Mouse (Mus musculus): Measurements from ENCODE around the gene Timm22. TPM values are rescaled to one million over a fixed set of nuclear protein-coding genes. Genes with fewer than 3 reads are reported as not detected.

Timm22 gene
- polyA plus RNA-seq, 1 experiment, result not detected

DNA sequence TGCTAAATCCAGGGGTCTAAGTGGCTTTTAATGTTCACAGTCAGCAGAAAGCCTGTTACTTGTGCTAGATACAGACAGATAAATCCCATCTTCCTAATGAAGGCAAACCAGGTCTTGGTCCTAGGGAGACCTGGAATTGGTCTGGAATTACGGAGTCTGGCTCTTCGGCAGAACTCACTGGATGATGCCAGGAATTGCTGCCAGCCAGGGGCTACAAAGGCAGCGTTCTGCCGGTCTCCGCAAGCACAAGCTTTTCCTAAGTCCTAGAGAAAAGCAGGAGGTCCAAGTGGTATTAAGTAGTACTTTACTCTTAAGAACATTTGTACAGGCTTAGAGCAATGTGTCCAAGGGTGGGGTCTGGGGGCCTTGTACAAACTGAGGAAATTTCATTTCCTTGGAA lies 22.4 kb upstream of the Timm22 start:
- 72% methylated on average over 5 of the region's 5 CpGs for WGBS
- peaks cover 3% of the 10 kb centered on the region; the same call in 1 of the 2 replicates for H3K4me1 ChIP-seq (ENCODE audit: control insufficient read depth, insufficient read depth, low read length)
- no peak overlapping the region for H3K27ac ChIP-seq (ENCODE audit: insufficient read depth, low read depth, low read length)
- TF ChIP-seq POLR2A (IDR thresholded peaks at IDR 0.05; ENCODE audit: insufficient read depth, low read depth, low read length), result no peak
- no peak for TF ChIP-seq CTCF (IDR thresholded peaks at IDR 0.05; ENCODE audit: insufficient read depth, low read depth, low read length)
- H3K4me3 ChIP-seq (ENCODE audit: insufficient read depth, low read depth, low read length), result no peak overlapping the region

DNA sequence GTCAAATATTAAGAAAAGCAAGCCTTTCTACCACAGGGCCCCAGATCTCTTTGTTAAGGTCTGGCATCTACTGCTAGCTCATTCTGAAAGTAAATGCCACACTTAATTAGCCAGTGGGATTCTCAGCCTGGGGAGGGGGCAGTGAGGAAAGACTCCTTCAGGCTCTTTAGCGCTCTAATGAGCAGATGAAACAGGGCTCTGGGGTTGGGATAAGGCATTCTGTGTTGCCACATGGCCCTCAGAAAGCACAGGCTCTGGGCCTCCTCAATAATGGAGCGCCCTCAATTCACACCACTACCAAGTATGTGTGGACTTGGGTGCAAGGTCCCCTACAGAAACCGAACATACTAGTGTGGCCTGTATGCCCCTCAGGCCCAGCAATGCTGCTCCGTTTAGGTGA lies 21.7 kb upstream of the Timm22 start:
- Histone ChIP-seq H3K4me1 (ENCODE audit: control insufficient read depth, insufficient read depth, low read length) (peaks cover 3% of the 10 kb centered on the region; the same call in 1 of the 2 replicates), H3K4me3 (ENCODE audit: insufficient read depth, low read depth, low read length) (no peak overlapping the region), H3K27ac (ENCODE audit: insufficient read depth, low read depth, low read length) (0 out of 2 replicates have a peak overlapping the region, but pooled peaks have one; percentile 21)
- WGBS, result 80% methylated on average over 4 of the region's 4 CpGs
- TF ChIP-seq CTCF (IDR thresholded peaks at IDR 0.05; ENCODE audit: insufficient read depth, low read depth, low read length) (no peak), POLR2A (IDR thresholded peaks at IDR 0.05; ENCODE audit: insufficient read depth, low read depth, low read length) (no peak)

DNA sequence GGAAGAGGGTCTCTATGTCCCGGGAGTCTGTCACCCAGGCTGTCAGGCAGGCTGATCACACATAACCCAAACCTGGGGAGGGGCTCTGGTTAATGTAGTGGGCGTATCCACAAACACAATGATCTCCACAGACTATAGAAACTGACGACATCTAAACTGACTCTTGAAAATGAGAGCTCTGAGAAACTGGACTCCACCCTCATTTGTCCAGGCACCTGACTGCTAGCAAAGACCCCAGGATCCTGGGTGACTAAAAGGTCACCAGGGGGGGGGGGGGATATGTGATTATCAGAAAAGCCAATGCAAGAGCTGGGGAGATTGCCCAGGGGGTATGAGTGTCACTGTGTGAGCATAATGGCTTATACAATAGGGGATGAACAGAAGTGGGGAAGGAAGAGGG lies 21.0 kb upstream of the Timm22 start:
- Histone ChIP-seq H3K4me1 (ENCODE audit: control insufficient read depth, insufficient read depth, low read length) (peaks cover 3% of the 10 kb centered on the region; the same call in 1 of the 2 replicates), H3K27ac (ENCODE audit: insufficient read depth, low read depth, low read length) (0 out of 2 replicates have a peak overlapping the region, but pooled peaks have one; percentile 21), H3K4me3 (ENCODE audit: insufficient read depth, low read depth, low read length) (no peak overlapping the region)
- WGBS, result 79% methylated on average over 3 of the region's 3 CpGs
- no peak for TF ChIP-seq POLR2A (IDR thresholded peaks at IDR 0.05; ENCODE audit: insufficient read depth, low read depth, low read length)
- TF ChIP-seq CTCF (IDR thresholded peaks at IDR 0.05; ENCODE audit: insufficient read depth, low read depth, low read length), result no peak

DNA sequence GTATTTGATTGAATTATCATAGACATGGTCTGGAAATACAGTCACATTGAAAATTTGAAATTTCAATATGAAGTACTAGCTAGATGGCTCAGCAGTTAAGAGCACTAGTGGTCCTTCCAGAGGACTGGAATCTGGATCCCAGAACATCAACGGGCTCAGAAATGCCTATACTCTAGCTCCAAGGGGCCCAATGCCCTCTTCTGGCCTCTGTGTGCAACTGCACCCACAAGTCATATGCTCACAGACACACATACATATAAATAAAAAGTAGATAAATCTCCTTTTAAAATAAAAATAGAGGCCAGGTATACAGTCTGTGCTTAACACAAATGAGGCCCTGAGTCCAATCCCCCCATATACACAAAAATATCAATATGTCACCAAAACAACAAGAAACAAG lies 19.7 kb upstream of the Timm22 start:
- no peak for TF ChIP-seq CTCF (IDR thresholded peaks at IDR 0.05; ENCODE audit: insufficient read depth, low read depth, low read length)
- H3K27ac ChIP-seq (ENCODE audit: insufficient read depth, low read depth, low read length), result no peak overlapping the region
- H3K4me1 ChIP-seq (ENCODE audit: control insufficient read depth, insufficient read depth, low read length), result peaks cover 3% of the 10 kb centered on the region; the same call in 1 of the 2 replicates
- H3K4me3 ChIP-seq (ENCODE audit: insufficient read depth, low read depth, low read length), result no peak overlapping the region
- WGBS, result 78% methylated on average over 1 of the region's 1 CpGs

DNA sequence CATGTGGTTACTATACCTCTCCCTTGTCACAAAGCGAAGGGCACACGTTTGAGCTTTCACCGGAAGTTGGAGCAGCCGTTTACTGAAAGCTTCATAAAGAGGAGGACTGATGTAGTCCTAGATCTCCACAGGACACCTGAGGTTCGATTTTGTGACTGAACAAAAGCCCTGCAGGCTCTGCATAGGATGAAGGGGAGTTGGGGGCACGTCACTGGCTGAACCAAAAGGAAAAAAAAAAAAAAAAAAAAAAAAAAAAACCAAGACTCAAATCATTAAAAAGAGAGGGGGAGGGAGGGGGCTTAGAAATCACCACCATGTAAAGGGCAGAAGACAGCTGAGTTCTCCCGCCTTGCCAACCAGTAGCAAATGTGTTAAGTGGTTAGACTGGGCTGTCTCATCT lies 18.0 kb upstream of the Timm22 start:
- Histone ChIP-seq H3K4me3 (ENCODE audit: insufficient read depth, low read depth, low read length) (no peak overlapping the region), H3K4me1 (ENCODE audit: control insufficient read depth, insufficient read depth, low read length) (peaks cover 3% of the 10 kb centered on the region; the same call in 1 of the 2 replicates), H3K27ac (ENCODE audit: insufficient read depth, low read depth, low read length) (no peak overlapping the region)
- TF ChIP-seq CTCF (IDR thresholded peaks at IDR 0.05; ENCODE audit: insufficient read depth, low read depth, low read length), result no peak
- 46% methylated on average over 7 of the region's 7 CpGs for WGBS

DNA sequence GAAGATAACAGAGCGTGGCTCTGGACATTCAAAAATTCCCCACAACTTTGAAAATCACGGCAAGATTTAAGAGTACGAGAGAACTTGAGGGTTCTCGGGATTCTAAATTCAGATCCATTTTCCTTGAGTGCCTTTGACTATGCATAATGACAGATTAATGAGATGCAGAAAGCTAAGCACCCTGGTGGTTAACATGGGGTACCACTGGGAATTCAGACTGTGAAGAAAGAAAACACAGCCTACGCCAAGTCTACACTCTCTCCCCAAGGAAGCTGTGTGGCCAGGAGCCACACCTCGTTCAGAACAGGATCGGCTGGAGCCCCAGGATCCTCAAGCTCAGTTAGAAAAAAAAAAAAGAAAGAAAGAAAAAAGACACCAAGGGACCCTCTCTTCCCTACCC lies 14.2 kb upstream of the Timm22 start:
- TF ChIP-seq POLR2A (IDR thresholded peaks at IDR 0.05; ENCODE audit: insufficient read depth, low read depth, low read length) (no peak), CTCF (IDR thresholded peaks at IDR 0.05; ENCODE audit: insufficient read depth, low read depth, low read length) (no peak)
- Histone ChIP-seq H3K4me3 (ENCODE audit: insufficient read depth, low read depth, low read length) (no peak overlapping the region), H3K4me1 (ENCODE audit: control insufficient read depth, insufficient read depth, low read length) (no peaks in the 10 kb centered on the region), H3K27ac (ENCODE audit: insufficient read depth, low read depth, low read length) (no peak overlapping the region)
- WGBS, result 66% methylated on average over 7 of the region's 7 CpGs

DNA sequence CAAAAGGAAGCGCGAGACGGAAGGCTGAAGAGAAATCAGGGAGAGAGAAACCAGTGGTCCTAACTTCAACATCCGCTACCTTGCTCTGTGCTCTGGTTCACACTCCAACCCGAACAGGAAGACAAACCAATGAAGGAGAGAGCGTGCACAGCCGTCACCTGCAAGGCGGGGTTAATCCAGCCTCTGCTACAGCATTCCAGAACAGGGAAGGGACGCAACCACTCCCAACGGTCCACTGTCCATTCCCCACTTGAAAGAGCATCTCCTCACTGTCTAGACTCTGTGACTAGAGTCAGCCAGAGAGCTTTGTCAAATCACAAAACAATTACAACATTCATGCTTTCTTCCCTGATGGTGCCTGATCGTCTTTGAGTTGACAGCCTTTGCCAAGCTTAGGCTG lies 13.8 kb upstream of the Timm22 start:
- Histone ChIP-seq H3K4me1 (ENCODE audit: control insufficient read depth, insufficient read depth, low read length) (peaks cover 4% of the 10 kb centered on the region), H3K4me3 (ENCODE audit: insufficient read depth, low read depth, low read length) (no peak overlapping the region), H3K27ac (ENCODE audit: insufficient read depth, low read depth, low read length) (no peak overlapping the region)
- TF ChIP-seq CTCF (IDR thresholded peaks at IDR 0.05; ENCODE audit: insufficient read depth, low read depth, low read length), result no peak
- TF ChIP-seq POLR2A (IDR thresholded peaks at IDR 0.05; ENCODE audit: insufficient read depth, low read depth, low read length), result no peak
- 93% methylated on average over 11 of the region's 11 CpGs for WGBS

DNA sequence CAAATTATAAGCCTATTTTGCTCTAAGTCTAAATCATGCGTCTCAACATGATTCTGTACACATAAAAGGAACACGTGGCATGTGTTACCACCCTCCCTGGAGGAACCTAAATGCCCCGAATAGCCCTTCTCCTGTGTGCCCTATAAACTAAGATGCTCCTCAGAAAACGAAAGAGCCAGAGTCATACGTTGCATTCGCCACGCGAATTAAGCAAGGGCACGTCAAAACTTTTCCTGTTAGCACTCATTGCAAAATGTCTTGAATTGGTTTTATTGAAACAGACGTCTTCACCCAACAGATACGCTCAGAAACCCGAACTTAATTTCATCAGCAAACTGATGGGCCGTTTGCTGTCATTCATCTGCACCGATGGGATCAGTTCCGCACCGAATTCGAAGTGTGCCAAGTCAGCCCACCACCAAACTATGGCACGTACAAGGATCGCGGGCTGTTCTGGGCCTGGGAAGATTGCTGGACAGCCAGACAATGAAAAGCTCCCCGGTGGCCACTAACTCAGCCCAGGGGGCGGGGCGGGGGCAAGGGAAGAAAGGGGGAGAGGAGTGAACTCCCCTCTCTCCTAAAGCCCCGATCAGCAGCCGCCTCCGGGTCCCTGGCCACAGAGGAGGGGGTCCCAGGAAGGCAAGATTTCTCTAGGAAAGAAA lies 9.0 kb upstream of the Timm22 start:
- WGBS, result 9% methylated on average over 26 of the region's 26 CpGs
- Histone ChIP-seq H3K4me1 (ENCODE audit: control insufficient read depth, insufficient read depth, low read length) (peaks cover 13% of the 10 kb centered on the region), H3K27ac (ENCODE audit: insufficient read depth, low read depth, low read length) (no peak overlapping the region), H3K4me3 (ENCODE audit: insufficient read depth, low read depth, low read length) (peak overlapping the region; percentile 82)
- TF ChIP-seq POLR2A (IDR thresholded peaks at IDR 0.05; ENCODE audit: insufficient read depth, low read depth, low read length), result no peak
- TF ChIP-seq CTCF (IDR thresholded peaks at IDR 0.05; ENCODE audit: insufficient read depth, low read depth, low read length), result no peak

DNA sequence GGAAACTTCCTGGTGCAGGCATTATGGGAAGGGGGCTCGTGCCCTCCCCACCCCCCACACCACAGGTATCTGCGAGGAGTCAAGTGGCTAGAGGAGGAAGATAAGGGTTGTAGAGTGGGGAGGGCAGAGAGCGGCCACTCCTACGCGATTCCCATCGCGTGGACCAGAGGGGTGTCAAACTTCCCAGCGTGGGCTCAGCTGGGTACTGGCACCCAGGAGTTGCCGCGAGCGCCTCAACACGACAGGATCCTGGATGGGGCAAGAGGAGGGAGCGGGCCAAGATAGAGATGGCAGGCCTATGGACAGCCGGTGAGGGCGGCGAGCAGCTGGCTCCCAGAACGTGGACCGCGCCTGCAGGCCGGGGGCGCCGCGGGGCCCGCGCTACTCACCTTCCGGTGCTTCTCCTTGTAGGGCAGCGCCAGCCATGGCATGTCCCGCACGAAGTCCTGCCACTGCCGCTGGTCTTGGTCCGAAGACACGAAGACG lies 8.4 kb upstream of the Timm22 start:
- no peak overlapping the region for H3K27ac ChIP-seq (ENCODE audit: insufficient read depth, low read depth, low read length)
- peak overlapping the region; percentile 82 for H3K4me3 ChIP-seq (ENCODE audit: insufficient read depth, low read depth, low read length)
- WGBS, result under 1% methylated on average over 33 of the region's 33 CpGs
- TF ChIP-seq POLR2A (IDR thresholded peaks at IDR 0.05; ENCODE audit: insufficient read depth, low read depth, low read length), result no peak
- no peak for TF ChIP-seq CTCF (IDR thresholded peaks at IDR 0.05; ENCODE audit: insufficient read depth, low read depth, low read length)
- H3K4me1 ChIP-seq (ENCODE audit: control insufficient read depth, insufficient read depth, low read length), result peaks cover 13% of the 10 kb centered on the region
